Mouse (Mus musculus) heart, embryonic 10.5 days (tissue): ENCODE measurements around the gene Pm20d2. TPM values are rescaled to one million over a fixed set of nuclear protein-coding genes. Genes with fewer than 3 reads are reported as not detected.

Experiments used
- DNase-seq: peaks from one replicate; pipeline ENCODE4 v3.0.0-alpha.2; 2017; ENCODE audit warnings: low spot score
- H3K27ac ChIP-seq: fragments of 300-500 bp; sonication (generic); 2 replicates; pipeline ENCODE4 v1.5.1; 2016; ENCODE audit warnings: mild to moderate bottlenecking
- H3K27me3 ChIP-seq: fragments of 300-500 bp; sonication (generic); 2 replicates; pipeline ENCODE4 v1.6.1; 2016; ENCODE audit warnings: mild to moderate bottlenecking; ENCODE audit not compliant: poor library complexity, insufficient read depth, severe bottlenecking
- H3K36me3 ChIP-seq: fragments of 300-500 bp; sonication (generic); 2 replicates; pipeline ENCODE4 v1.6.1; 2016; ENCODE audit warnings: mild to moderate bottlenecking, moderate library complexity
- H3K4me1 ChIP-seq: fragments of 300-500 bp; sonication (generic); 2 replicates; pipeline ENCODE4 v1.6.1; 2016; ENCODE audit warnings: mild to moderate bottlenecking
- H3K4me3 ChIP-seq: fragments of 300-500 bp; sonication (generic); 2 replicates; pipeline ENCODE4 v1.5.1; 2016; ENCODE audit warnings: mild to moderate bottlenecking, moderate library complexity
- H3K9me3 ChIP-seq: fragments of 300-500 bp; sonication (generic); 2 replicates; pipeline ENCODE4 v1.6.1; 2016; ENCODE audit warnings: mild to moderate bottlenecking, moderate library complexity
- WGBS: fragments of 180-500 bp; shearing (Covaris S2); methylation state at CpG from one replicate; pipeline ENCODE4 v1.1.7; 2016; 5-methylcytosine and 5-hydroxymethylcytosine counted together
- polyA plus RNA-seq: library from polyadenylated mRNA; unstranded; fragments of >200 nt; fragmentation: Nextera tagmentation; extraction: Ambion mirVana; gene quantifications from 2 replicates; pipeline ENCODE4 v1.2.1, GENCODE M21; 2016

Gene Pm20d2
- polyA plus RNA-seq, 1 experiment from 2014 or later: 1.6 TPM

GRCm38 (mm10) chr4:33183477-33183876, 6.1 kb downstream of the Pm20d2 start:
- 77% methylated on average over 5 of the region's 5 CpGs for WGBS
- H3K27me3 ChIP-seq: peaks cover 14% of the 10 kb centered on the region; the same call in 1 of the 2 replicates
- H3K9me3 ChIP-seq: no peaks in the 10 kb centered on the region
- no peak for DNase-seq
- no peaks in the 10 kb centered on the region for H3K4me1 ChIP-seq
- 0 out of 2 replicates have a peak, but pooled peaks cover 4% of the 10 kb centered on the region for H3K36me3 ChIP-seq
- no peak overlapping the region for H3K4me3 ChIP-seq
- H3K27ac ChIP-seq: no peak overlapping the region

- Histone ChIP-seq H3K4me1 (0 out of 2 replicates have a peak, but pooled peaks cover 3% of the 10 kb centered on the region), H3K27ac (no peak overlapping the region), H3K4me3 (no peak overlapping the region), H3K27me3 (no peaks in the 10 kb centered on the region; the same call in 1 of the 2 replicates), H3K9me3 (no peaks in the 10 kb centered on the region), H3K36me3 (no peaks in the 10 kb centered on the region)
- DNase-seq: no peak
- WGBS: 85% methylated on average over 26 of the region's 26 CpGs
Measured at GRCm38 (mm10) chr4:33152087-33153038, 37.2 kb downstream of the Pm20d2 start.

- Histone ChIP-seq H3K36me3 (no peaks in the 10 kb centered on the region), H3K4me1 (peaks cover 9% of the 10 kb centered on the region; the same call in 1 of the 2 replicates), H3K27ac (no peak overlapping the region), H3K9me3 (no peaks in the 10 kb centered on the region), H3K27me3 (peaks cover 14% of the 10 kb centered on the region; the same call in 1 of the 2 replicates), H3K4me3 (no peak overlapping the region)
- 59% methylated on average over 7 of the region's 7 CpGs for WGBS
- DNase-seq: no peak
Measured at GRCm38 (mm10) chr4:33149150-33149549, 40.4 kb downstream of the Pm20d2 start.

GRCm38 (mm10) chr4:33147825-33148224, 41.7 kb downstream of the Pm20d2 start:
- H3K4me3 ChIP-seq: no peak overlapping the region
- no peak overlapping the region for H3K27ac ChIP-seq
- peaks cover 9% of the 10 kb centered on the region; the same call in 1 of the 2 replicates for H3K4me1 ChIP-seq
- DNase-seq: no peak
- H3K36me3 ChIP-seq: no peaks in the 10 kb centered on the region
- 9% methylated on average over 2 of the region's 2 CpGs for WGBS
- H3K9me3 ChIP-seq: no peaks in the 10 kb centered on the region
- peaks cover 14% of the 10 kb centered on the region; the same call in 1 of the 2 replicates for H3K27me3 ChIP-seq

GRCm38 (mm10) chr4:33146679-33147291, 42.8 kb downstream of the Pm20d2 start:
- Histone ChIP-seq H3K27me3 (peaks cover 14% of the 10 kb centered on the region; the same call in 1 of the 2 replicates), H3K4me3 (peak overlapping the region; percentile 30; the same call in 1 of the 2 replicates), H3K27ac (no peak overlapping the region), H3K4me1 (peaks cover 9% of the 10 kb centered on the region; the same call in 1 of the 2 replicates), H3K9me3 (no peaks in the 10 kb centered on the region), H3K36me3 (no peaks in the 10 kb centered on the region)
- 36% methylated on average over 20 of the region's 20 CpGs for WGBS
- peak; percentile 61 for DNase-seq

GRCm38 (mm10) chr4:33132221-33132620, 57.3 kb downstream of the Pm20d2 start, which contains the start of gene Gabrr1:
Gene Gabrr1, plus strand, starts transcription at chr4:33132521.
- no peaks in the 10 kb centered on the region for H3K36me3 ChIP-seq
- 72% methylated on average over 11 of the region's 11 CpGs for WGBS
- no peaks in the 10 kb centered on the region for H3K27me3 ChIP-seq

GRCm38 (mm10) chr4:33125409-33126084, 64.0 kb downstream of the Pm20d2 start:
- H3K9me3 ChIP-seq: no peaks in the 10 kb centered on the region
- no peak for DNase-seq
- peaks cover 7% of the 10 kb centered on the region; the same call in 1 of the 2 replicates for H3K4me1 ChIP-seq
- H3K27ac ChIP-seq: no peak overlapping the region
- WGBS: 57% methylated on average over 10 of the region's 10 CpGs
- no peaks in the 10 kb centered on the region for H3K36me3 ChIP-seq
- no peaks in the 10 kb centered on the region for H3K27me3 ChIP-seq
- H3K4me3 ChIP-seq: no peak overlapping the region

More at GRCm38 (mm10) chr4:33132221-33132620, 57.3 kb downstream of the Pm20d2 start, which contains the start of gene Gabrr1:
- DNase-seq: no peak
- Histone ChIP-seq H3K4me3 (no peak within 1 kb of the TSS), H3K9me3 (no peaks in the 10 kb centered on the region), H3K4me1 (no peaks in the 10 kb centered on the region), H3K27ac (no peak within 1 kb of the TSS)

GRCm38 (mm10) chr4:33124493-33124892, 65.0 kb downstream of the Pm20d2 start:
- Histone ChIP-seq H3K9me3 (no peaks in the 10 kb centered on the region), H3K4me1 (peaks cover 7% of the 10 kb centered on the region; the same call in 1 of the 2 replicates), H3K4me3 (no peak overlapping the region), H3K36me3 (no peaks in the 10 kb centered on the region), H3K27me3 (no peaks in the 10 kb centered on the region), H3K27ac (no peak overlapping the region)
- 74% methylated on average over 6 of the region's 6 CpGs for WGBS
- no peak for DNase-seq

Other genes starting within 250 kb of the Pm20d2 start
- gene Ankrd6, start 238.9 kb downstream of the Pm20d2 start, polyA plus RNA-seq: 8.3 and 8.4 TPM in 2 replicates
- gene Rragd, start 206.7 kb downstream of the Pm20d2 start, polyA plus RNA-seq: 39.2 and 56.0 TPM in 2 replicates
- 39.0 and 42.7 TPM in 2 replicates for gene Ube2j1, start 158.3 kb downstream of the Pm20d2 start, polyA plus RNA-seq
- 0.21 and 0.62 TPM in 2 replicates for gene Gabrr2, start 126.7 kb downstream of the Pm20d2 start, polyA plus RNA-seq
- 0.08 and 0.10 TPM in 2 replicates for gene Gabrr1, start 57.2 kb downstream of the Pm20d2 start, polyA plus RNA-seq
- 1.5 and 1.9 TPM in 2 replicates for gene Srsf12, start 19.3 kb upstream of the Pm20d2 start, polyA plus RNA-seq
- gene Pnrc1, start 100.4 kb upstream of the Pm20d2 start, polyA plus RNA-seq: 73.8 and 78.9 TPM in 2 replicates
- gene Rngtt, start 120.6 kb upstream of the Pm20d2 start, polyA plus RNA-seq: 22.2 and 28.3 TPM in 2 replicates